Mouse (Mus musculus): ENCODE measurements around the gene Iqgap2.

Gene Iqgap2

DNA sequence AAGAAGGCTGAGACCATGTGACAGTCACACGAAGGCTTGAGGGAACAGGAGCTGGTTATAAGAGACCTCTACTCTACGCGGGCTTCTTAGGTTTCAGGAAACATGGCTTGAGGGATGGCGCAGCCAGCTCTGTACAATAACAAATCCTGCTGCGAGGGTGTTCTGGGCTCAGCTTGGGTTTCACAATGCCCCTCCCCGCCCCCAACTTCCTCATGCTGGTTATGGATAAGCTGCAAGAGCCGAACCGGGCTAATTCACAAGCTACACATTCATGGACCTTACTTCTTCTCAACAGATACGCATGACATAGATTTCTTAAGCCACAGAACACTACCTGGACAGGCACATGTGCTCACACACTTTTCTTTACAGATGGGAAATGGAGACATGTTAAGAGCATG lies 113.0 kb downstream of the Iqgap2 start:
- DNase-seq (ENCODE audit: low spot score) = no peak

DNA sequence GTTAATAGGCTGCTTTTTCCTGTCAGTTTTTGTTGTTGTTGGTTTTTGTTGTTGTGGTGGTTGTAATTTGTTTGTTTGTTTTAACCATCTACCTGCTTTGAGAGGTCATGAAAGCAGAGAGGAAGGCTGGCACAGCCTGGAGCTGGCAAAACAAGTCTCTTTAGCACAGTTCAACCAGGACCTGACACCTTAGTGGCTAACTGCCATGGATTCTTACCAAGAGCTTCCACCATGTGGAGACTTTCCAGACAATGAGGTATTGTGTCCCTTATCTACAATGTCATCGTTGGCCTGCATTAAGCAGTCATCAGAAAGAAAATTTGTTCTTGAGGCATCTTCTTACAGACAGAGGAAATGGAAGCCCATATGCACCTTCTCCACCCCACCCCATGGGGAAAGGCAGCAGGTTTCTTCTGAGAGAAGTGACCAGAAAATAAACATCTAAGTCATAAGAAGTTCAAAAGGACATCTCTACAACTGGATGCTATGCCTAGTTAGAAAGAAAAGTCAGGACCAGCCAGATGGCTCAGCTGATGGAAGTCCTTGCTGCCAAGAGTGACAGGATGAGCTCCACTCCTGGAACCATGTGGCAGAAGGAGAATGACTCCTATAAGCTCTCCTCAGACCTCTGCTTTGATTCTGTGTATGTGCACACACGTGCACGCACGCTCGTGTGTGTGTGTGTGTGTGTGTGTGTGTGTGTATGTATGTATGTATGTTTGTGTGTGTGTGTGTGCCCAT lies 113.9 kb downstream of the Iqgap2 start:
- no peak for DNase-seq (ENCODE audit: low spot score)

DNA sequence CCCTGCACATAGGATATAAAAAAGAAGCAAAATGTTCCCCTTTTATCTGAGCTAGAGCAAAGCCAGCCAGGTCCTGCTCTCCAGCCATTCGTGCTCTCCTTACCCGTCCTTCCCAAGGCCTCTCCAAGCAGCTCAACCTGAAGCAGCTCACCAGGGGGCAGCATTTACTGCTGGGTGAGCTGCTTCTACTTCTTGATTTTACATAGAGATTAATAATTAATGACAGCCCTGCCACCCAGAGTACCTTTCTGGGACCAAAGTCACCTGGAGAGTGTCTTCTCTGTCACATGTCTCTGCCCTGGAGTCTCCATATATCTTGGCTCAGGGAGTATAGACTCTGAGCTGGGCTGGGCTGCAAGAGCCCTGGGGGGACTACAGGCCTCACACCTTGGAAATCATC lies 114.5 kb downstream of the Iqgap2 start:
- no peak for DNase-seq (ENCODE audit: low spot score)

DNA sequence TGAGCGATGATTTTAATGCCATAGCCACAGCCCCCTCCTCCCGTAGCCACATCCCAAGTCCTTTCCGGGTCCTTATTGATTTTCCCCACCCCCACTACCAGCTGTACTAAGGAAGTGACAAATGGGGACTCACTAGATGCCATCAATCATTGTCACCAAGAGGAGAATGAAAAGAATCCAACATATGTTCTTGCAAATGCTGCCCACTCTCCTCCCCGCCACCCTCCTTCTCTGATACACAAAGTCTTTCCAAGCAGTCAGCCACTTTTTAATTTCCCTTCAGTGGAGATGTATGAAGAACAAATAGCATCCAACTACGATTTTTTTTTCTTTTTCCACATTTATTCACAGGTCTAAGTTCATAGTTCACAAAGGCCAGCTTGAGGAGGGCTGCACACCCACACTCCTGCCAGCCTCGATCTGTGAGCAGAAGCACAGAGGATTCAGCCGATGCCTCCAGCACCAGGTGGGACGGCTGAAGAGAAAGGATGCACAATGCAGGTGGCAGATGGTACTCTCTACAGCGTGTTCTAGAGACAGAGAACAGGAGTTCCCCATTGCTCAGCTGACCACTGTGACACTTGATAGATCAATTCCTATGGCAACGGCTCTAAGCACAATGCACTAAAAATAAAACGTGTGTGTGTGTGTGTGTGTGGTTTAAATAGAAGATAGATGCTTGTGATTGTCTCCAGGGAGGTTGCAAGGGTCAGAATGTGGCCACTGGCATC lies 116.6 kb downstream of the Iqgap2 start:
- no peak for DNase-seq (ENCODE audit: low spot score)

DNA sequence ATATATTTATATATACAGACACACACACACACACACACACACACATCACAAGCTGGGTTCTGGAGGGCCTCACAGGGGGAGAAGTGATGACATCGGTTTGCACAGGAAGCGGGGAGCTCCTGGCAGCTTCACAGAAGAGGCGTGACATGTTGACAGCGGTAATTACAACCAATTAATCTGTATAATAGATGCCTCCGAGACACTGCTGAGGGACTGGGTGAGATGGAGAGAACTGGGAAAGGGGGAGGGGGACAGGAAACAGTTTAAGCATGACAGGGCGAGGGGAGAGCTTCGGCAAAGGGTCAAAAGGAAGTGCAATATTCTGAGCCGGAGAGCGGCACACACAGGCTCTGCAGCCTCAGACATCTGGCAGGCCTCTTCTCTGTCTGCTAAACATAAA lies 126.7 kb downstream of the Iqgap2 start:
- no peak for DNase-seq (ENCODE audit: low spot score)

DNA sequence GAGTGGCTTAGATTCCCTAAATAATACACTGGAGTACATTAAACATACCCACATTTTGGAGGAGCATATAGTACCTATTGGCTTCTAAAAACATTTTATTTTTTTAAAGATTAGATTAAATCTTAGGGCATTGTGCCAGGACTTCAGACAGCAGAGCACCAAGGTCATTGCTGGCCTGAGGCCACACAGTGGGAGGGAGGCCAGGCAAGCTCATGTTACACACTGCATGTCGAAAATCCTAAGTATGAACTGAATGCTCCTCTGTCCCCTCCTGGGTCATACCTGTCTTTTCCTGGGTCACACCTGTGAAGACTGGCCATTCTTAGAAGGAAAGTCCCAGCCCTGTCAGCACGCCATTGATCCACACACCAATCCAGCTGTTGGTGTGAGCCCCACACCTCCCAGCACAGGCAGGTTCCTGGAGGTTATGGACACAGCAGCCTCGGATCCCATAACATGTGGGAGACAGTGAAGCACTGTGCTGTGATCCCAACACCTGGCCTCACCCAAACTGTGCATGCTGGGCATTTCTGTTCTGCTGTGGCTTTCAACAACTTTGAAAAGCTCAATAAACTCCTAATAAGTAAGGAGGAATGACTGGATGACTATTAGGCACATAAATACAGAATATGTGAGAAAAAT lies 127.7 kb downstream of the Iqgap2 start:
- DNase-seq (ENCODE audit: low spot score) = no peak

DNA sequence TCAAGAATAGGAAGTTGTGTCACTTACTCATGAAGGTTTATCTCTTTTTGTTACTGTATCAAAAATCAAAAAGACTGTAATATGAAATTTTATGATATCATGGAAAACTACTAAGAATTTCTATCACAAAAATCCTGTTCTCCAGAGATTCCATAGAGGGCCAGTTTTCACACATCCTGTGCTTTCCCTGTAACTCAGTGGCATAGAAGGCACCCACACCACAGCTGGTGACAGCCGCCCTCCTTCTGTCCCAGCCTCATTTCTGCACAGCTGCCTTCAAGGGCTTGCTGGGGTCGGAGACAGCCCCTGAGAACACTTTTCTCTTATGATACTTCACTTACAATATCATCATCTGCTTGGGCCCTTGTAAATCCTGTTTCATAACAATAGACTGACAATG lies 131.9 kb downstream of the Iqgap2 start:
- DNase-seq (ENCODE audit: low spot score) = no peak

DNA sequence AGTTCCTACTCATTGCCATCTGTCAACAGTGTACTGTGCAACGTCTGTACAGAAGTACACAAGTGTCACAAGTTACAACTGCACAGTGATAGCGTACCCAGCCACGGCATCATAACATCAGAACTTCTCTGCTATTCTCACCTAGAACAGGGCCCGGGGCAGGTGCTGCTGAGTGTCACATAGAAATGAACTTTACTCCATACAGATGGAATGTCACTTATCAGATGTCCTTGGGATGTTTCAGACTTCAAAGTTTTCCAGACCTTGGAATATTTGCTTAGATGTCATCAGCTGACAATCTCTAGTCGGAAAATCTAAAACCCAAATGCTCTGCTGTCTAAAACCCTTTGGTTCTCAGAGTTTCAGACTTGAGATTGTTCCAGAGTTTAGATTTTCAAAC lies 137.4 kb downstream of the Iqgap2 start:
- no peak for DNase-seq (ENCODE audit: low spot score)

DNA sequence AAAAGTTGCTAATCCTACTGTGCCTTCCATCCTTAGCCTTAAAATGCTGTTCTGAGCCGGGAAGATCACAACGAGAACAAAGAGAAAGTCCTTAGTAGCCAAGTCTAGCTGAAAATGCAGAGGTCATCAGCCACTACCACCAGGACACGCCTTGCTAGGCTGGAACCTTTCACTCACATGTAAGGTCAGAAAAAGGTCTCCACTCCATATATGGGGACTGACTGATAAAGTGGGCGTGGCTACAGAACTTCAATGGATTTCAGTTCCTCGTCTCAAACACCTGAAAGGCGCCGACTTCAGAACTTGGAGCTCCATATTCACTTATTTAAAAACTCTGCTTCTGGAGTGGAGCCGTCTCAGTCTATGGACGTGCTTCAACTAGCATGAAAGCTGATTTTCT lies 139.3 kb downstream of the Iqgap2 start:
- no peak for DNase-seq (ENCODE audit: low spot score)

DNA sequence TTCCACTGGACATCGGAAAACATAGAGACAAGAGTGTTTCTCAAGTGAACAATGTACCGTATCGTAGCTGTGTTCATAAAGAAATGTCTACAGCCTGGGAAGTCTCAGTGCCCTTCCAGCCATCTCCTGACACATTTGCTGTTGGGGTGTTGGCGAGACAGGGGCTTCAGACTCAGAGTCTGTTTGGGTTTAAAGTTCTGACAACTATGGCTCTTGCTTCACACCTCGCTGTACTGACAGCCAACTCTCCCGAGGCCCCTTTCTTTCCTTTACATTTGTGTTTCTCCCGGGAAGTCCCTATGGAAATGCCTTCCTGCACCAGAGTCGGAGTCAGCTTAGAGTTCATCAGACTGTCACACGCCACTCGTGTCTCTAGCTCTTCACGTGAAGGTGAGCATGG lies 144.2 kb downstream of the Iqgap2 start:
- DNase-seq (ENCODE audit: low spot score) = no peak

DNA sequence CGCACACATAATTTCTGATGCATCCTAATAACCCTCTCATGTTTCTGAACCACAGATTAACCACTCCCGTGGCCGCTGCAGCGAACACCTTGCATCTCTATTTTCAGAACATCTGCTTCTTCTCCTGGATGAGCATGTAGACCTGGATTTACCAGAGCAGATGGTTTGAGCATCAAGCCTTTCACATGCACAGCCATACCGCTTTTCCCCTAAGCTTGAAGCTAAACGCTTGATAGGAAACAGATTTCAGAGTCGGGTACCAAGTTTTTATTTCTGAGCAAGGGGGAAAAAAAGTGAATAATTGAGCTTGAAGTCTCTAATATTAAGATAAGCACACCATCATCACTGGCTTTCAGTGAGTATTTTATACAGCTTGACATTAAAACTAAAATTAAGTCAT lies 144.6 kb downstream of the Iqgap2 start:
- no peak for DNase-seq (ENCODE audit: low spot score)

DNA sequence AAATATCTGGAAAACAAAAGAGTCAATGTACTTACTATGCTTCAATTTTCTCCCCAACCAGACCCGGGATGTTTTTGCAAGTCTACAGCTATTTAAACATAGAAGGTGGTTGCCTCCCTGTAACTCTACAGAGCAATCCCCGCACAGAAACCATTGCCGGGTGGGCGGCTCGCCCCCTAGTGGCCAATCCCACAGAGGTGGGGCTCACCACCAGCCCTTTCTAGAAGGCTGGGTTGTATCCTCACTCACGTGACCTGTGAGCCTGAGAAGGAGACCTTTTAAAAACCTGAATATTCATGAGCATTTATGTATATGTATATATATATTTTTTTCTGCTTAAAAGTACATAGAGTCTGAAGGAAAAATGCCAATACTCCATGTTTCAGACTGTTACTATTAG lies 145.2 kb downstream of the Iqgap2 start:
- DNase-seq (ENCODE audit: low spot score) = peak; percentile 23

DNA sequence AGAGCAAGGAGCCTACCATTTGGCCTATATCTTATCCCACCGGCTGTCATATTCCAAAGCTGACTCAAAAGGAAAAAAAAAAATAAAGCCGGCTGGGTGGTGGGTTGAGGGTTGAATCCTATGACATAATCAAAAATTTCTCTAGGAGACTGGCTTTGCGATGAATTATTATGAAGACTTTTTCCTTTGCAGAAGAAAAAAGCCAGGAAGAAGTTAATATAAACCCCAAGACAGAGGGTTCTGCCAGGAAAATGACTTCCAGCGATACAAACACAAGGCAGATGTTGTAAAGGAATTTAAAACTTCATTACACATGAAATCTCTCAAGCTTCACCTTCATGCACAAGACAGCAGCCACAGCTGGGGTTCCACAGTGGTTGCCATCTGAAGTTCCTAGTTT lies 146.3 kb downstream of the Iqgap2 start:
- no peak for DNase-seq (ENCODE audit: low spot score)

DNA sequence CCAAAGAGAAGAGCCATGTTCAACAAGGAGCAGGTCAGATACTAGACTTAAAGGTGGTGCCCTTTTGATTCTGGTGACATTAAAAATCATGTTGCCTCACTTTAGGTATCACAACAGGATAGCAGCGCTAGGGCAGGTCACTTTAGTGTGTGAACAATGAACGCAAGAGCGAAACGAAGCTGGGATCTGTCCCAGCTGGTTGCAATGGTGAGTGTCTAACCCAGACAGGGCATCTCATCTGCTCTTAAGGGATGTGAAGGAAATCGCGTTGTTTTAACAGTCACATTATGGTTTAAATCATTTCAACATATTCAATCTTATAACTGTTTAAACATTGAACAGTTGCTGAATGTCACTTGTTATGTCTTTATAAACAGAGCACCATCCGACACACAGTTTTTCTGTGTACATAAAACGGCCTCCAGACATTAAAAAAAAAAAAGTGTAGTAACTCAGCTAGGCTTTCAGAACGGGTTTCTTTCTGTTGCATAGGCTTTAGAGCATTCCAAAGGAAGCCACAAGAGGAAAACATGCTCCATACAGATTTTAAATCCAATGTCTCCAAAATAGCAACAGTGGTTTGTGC lies 148.7 kb downstream of the Iqgap2 start:
- no peak for DNase-seq (ENCODE audit: low spot score)

DNA sequence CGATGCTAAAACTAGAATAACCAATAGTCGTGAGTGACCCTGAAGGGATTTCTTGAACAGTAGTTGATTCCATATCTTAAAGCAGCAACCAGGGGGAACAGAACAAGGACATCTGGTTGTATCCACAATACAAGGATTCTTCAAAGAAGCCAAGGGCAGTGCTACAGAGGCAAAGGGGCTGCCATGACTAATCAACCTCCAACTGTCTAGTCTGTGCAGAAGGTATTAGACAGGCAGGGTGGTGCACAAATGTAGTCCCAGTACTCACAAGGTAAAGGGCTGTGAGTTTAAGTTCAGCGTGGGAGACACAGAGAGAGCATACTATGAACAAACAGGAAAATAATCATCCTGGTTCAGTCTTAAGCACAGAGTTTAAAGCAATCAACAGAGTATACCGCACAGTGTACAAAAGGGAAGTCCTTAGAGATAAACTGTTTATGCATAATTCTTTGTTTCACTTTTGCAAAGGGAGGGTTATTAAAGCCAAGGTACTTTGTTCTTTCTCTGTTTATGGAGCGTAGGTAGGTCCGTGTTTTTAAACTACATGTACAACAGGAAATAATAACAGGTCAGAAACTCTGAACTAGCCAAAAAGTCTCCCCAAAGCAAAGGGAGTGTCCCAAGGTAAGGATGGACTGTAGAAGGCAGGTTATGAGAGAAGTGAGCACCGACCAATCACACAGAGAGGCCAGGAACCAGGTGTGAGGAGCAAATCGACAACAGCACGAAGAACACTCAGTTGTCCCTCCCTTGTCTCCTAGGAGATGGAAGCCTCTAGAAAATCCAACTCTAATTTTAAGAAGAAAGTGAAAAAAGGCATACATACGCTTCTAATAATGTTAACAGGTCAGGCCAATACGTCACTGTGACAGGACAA lies 149.7 kb downstream of the Iqgap2 start:
- DNase-seq (ENCODE audit: low spot score) = no peak

DNA sequence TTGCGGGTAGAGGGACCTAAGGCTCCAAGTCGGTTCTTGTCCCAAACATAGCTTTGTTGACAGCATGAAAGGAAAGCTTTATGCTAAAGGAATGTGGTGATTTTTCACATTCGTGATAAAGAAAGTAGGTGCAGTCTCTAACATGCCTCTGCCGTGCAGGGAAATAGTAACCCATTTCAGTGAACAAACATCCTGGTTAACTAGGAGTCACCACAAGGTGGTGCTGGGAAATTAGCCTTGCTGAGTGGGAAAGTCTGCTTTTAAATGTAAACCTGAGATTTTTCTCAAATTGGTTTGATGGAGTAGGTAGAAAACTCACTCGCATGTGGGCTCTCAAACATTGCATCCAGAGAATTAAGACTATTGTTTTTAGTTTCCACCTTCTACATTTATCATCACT lies 152.1 kb downstream of the Iqgap2 start:
- DNase-seq (ENCODE audit: low spot score) = no peak

DNA sequence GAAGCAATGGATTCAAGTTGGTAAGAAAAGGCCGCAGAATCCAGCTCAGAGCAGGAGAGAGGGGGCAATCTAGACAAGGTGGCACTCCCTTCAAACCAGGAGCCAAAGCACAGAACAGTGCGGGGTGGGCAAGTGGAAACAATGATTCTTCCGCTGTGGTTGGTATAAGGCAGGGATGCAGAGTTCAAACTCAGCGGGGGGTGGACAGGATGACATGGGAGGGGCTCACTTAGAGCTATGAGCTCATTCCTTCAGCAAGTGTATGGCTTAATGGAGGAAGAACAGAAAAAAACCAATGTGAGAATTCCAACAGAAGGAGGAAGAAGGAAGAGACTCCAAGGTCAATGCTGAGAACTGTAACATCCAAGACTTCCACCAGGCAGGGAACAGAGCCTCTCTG lies 161.2 kb downstream of the Iqgap2 start:
- DNase-seq (ENCODE audit: low spot score) = no peak

DNA sequence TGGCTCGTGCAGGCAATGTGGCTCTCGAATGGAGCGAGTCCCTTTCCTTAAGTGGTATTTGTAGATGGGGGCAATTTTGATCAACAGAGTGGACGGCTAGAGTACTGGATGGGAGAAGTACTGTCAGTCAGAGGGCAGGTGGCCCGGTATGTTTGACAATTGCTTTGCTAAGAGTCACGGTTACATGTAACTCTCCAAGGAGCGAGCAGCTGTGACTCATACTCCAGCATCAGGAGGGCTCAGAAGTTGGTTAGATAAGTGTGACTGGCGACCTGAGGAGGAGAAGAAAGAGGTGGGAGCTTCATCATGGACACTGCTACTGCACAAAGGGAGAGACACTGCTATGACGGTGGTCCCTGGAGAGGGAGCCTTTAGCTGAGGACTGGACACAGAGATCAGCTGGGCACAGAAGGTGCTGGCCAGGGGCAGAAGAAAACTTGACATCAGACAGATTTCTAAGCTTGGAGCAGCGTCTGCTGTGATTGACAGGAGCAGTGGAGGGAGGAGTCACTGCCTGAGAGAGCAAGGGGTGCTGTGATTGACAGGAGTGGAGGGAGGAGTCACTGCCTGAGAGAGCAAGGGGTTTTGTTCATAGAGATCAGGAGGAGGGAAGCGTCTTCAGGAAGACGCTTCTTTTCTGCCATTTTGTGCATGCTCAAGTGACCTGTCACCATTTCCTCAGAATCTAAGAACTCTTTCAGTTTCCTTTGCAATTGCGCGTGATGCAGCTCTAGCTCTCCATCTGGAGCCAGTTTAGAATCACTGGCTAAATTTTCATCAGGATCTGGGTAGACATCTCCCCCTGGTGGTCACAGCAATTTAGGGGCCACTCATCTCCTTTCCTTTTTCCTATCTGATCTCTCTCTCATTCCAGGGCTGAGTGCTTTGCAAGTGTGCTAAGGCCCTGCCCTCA lies 172.1 kb downstream of the Iqgap2 start:
- peak; percentile 34 for DNase-seq (ENCODE audit: low spot score)

DNA sequence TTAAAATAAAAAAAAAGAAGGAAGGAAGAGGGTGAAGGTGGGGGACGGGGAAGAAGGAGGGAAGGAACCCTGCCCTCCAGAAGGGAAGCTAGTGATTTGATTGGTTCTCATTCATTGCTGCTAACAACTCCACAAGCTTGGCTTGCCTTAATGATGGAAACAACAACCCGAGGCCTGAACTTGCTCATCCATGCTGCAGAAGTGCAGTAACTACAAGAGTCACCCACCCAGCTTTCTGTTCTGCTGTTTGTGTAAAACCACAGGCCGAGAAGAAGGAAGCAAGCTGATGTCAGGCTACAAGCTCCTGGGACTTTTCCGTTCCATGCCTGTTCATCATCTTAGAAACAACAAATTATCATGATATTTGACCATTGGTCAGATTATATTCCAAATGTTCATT lies 176.4 kb downstream of the Iqgap2 start:
- DNase-seq (ENCODE audit: low spot score) = no peak

DNA sequence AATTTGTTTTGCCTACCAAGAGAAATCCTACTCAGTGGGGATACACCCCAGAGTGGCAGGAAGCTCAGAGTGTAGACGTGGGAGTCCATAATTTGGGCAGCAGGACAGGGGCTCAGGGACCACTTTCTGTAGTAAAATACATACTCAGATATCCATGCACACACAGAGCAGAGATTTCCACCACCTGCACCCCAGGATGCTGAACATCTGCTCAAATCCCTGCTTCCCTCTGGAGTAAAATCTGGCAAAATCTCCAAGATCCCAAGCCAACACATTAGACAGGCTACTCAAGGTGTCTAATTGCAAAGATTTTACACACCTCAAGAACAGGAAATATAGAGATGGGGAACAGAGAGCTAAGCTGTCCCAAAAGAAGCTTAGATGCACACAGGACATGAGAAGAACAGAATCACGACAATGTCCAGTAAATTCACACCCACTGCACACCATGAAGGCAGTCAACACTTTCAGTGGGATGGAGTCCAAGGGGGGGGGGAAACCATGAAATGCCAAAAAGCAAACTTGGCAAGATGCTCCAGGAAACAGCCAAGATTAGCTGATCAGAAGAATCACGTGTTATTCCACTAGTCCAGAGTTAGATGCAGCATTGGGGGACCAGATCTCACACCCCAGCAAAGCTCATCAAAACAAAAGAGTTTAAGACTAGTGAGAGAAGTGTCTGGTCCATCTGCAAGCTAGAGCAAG lies 177.3 kb downstream of the Iqgap2 start:
- DNase-seq (ENCODE audit: low spot score) = no peak

Data from spleen, adult 12 weeks (tissue).